Mouse (Mus musculus): ENCODE results near the gene Apoa1. TPM values are rescaled to one million over a fixed set of nuclear protein-coding genes. Genes with fewer than 3 reads are reported as not detected.

Gene Apoa1
- polyA plus RNA-seq, 1 experiment from 2014 or later: 2.3 TPM

GRCm38 (mm10) chr9:46215338-46216322 is 12.8 kb upstream of the Apoa1 start:
- Histone ChIP-seq H3K4me3 (no peak overlapping the region), H3K27ac (no peak overlapping the region), H3K4me1 (no peaks in the 10 kb centered on the region), H3K36me3 (peaks cover 55% of the 10 kb centered on the region), H3K27me3 (no peaks in the 10 kb centered on the region), H3K9ac (no peak overlapping the region), H3K4me2 (replicated peaks) (no peak overlapping the region), H3K9me3 (no peaks in the 10 kb centered on the region)
- no peak for ATAC-seq (ENCODE audit: insufficient number of reproducible peaks, insufficient read depth, low FRiP score, low TSS enrichment)
- 88% methylated on average over 11 of the region's 11 CpGs for WGBS

DNA sequence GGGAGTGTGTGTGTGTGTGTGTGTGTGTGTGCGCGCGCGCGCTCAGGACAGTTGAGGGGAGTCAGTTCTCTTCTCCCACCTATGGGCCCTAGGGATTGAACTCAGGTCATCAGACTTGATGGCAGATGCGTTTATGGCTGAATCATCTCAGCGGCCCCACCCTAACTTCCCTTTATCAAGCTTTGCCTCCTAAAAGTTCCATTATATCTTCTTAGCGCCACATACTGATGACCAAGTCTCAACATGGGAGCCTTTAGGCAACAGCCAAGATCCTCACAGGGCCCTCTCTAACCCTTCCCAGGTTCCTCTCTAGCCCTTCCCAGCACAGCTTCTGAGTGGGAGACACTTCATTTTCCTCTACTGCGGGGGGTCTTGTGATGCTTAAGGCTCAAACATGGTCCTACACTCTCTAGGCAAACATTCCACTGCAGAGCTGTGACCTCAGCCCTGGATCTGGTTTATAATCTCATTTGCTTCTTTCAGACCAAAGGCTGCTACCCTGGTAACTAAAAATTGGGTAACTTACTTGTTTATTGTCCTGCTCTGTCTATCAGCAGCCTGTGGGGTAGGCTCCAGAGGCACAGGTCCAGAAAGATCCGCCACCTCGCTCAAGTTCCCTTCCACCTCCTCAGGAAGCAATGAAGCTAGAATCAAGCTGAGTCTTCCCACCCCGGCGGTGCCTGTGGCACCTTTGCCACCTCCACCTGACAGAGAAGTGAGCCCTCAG is 11.5 kb upstream of the Apoa1 start:
- H3K27ac ChIP-seq: no peak overlapping the region

GRCm38 (mm10) chr9:46218176-46218575 is 10.2 kb upstream of the Apoa1 start:
- peaks cover 49% of the 10 kb centered on the region for H3K36me3 ChIP-seq
- H3K4me1 ChIP-seq: no peaks in the 10 kb centered on the region
- H3K4me2 ChIP-seq (replicated peaks): no peak overlapping the region
- no peak overlapping the region for H3K27ac ChIP-seq
- H3K9ac ChIP-seq: no peak overlapping the region
- no peak overlapping the region for H3K4me3 ChIP-seq
- H3K27me3 ChIP-seq: no peaks in the 10 kb centered on the region
- ATAC-seq (ENCODE audit: insufficient number of reproducible peaks, insufficient read depth, low FRiP score, low TSS enrichment): no peak
- H3K9me3 ChIP-seq: no peaks in the 10 kb centered on the region
- 70% methylated on average over 9 of the region's 9 CpGs for WGBS

More for the DNA sequence above, 11.5 kb upstream of the Apoa1 start:
- H3K4me2 ChIP-seq (replicated peaks): no peak overlapping the region
- H3K9ac ChIP-seq: no peak overlapping the region
- H3K4me3 ChIP-seq: no peak overlapping the region
- no peaks in the 10 kb centered on the region for H3K9me3 ChIP-seq
- no peaks in the 10 kb centered on the region for H3K27me3 ChIP-seq
- WGBS: 94% methylated on average over 13 of the region's 13 CpGs
- no peak for ATAC-seq (ENCODE audit: insufficient number of reproducible peaks, insufficient read depth, low FRiP score, low TSS enrichment)
- peaks cover 54% of the 10 kb centered on the region for H3K36me3 ChIP-seq
- H3K4me1 ChIP-seq: no peaks in the 10 kb centered on the region

DNA sequence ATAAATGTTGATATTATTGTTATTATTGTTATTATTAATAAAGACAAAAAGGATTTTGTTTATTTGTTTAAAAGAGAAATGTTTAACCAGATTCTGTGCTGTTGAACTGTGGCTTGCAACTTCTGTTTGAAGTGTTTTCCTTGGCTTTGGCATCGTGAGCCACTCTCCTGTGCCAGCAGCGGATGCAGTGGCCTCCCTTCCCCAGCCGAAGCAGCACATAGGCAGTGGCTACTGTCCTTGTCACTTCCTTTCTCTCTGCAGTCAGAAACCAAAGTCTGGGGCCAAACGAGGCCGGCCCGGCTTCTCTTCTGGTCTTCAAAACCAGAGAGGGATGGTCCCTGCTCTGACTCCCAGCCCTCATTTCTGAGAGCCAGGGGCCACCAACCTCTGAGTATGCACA is 5.3 kb upstream of the Apoa1 start:
- H3K9me3 ChIP-seq: no peaks in the 10 kb centered on the region
- no peak for ATAC-seq (ENCODE audit: insufficient number of reproducible peaks, insufficient read depth, low FRiP score, low TSS enrichment)
- H3K36me3 ChIP-seq: peaks cover 40% of the 10 kb centered on the region
- H3K4me2 ChIP-seq (replicated peaks): no peak overlapping the region
- no peaks in the 10 kb centered on the region for H3K4me1 ChIP-seq
- H3K27me3 ChIP-seq: no peaks in the 10 kb centered on the region
- no peak overlapping the region for H3K9ac ChIP-seq
- no peak overlapping the region for H3K27ac ChIP-seq
- WGBS: 81% methylated on average over 6 of the region's 6 CpGs
- H3K4me3 ChIP-seq: no peak overlapping the region

- WGBS: 88% methylated on average over 3 of the region's 3 CpGs
- ATAC-seq (ENCODE audit: insufficient number of reproducible peaks, insufficient read depth, low FRiP score, low TSS enrichment): no peak
- no peaks in the 10 kb centered on the region for H3K9me3 ChIP-seq
- no peak overlapping the region for H3K4me3 ChIP-seq
- no peak overlapping the region for H3K4me2 ChIP-seq (replicated peaks)
- H3K9ac ChIP-seq: no peak overlapping the region
- no peak overlapping the region for H3K27ac ChIP-seq
- H3K27me3 ChIP-seq: no peaks in the 10 kb centered on the region
- H3K36me3 ChIP-seq: peaks cover 36% of the 10 kb centered on the region
- no peaks in the 10 kb centered on the region for H3K4me1 ChIP-seq
Measured at GRCm38 (mm10) chr9:46224101-46224500, 4.3 kb upstream of the Apoa1 start.

DNA sequence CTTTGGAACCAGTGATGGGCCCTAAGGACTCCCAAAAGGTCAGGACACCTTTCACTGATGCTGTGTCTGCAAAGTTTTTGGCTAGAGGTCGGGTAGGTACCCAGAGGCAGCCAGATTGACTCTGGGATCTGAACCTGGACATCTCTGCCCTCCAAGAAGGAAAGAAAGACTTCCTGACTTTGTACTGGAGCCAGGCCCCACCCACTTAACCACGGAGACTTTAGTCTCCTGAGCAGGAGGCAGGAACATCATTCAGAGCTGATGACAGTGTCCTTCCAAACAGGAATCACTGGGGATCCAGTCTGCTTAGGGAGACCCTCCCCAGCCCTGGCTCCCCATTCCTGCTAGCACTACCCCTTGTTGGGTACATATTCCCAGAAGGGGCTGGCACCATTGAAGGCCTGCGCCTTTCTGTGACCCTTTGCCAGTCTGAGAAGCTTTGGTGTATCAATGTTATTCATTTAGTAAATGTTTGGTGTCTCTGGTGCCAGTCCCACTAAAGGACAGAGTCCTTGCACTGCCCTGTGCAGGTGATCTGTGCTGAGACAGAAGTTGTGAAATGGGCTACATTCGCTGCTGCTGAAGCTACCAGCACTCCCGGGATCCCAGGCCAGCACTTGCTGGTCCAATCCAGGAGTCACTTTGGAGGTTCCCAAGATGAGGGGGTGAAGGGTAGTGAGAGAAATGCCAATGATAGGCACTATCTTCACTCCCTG is 3.3 kb upstream of the Apoa1 start:
- no peaks in the 10 kb centered on the region for H3K27me3 ChIP-seq
- ATAC-seq (ENCODE audit: insufficient number of reproducible peaks, insufficient read depth, low FRiP score, low TSS enrichment): no peak
- no peak overlapping the region for H3K27ac ChIP-seq
- H3K9ac ChIP-seq: no peak overlapping the region
- no peaks in the 10 kb centered on the region for H3K4me1 ChIP-seq
- H3K4me2 ChIP-seq (replicated peaks): no peak overlapping the region
- H3K4me3 ChIP-seq: no peak overlapping the region
- 59% methylated on average over 5 of the region's 5 CpGs for WGBS
- H3K9me3 ChIP-seq: no peaks in the 10 kb centered on the region
- peaks cover 27% of the 10 kb centered on the region for H3K36me3 ChIP-seq

GRCm38 (mm10) chr9:46227064-46227614 is 1.2 kb upstream of the Apoa1 start:
- 0 out of 2 replicates have a peak, but pooled peaks cover 8% of the 10 kb centered on the region for H3K36me3 ChIP-seq
- WGBS: 87% methylated on average over 3 of the region's 3 CpGs
- no peak for ATAC-seq (ENCODE audit: insufficient number of reproducible peaks, insufficient read depth, low FRiP score, low TSS enrichment)

GRCm38 (mm10) chr9:46229573-46230449 is 1.4 kb downstream of the Apoa1 start:
- Histone ChIP-seq H3K9ac (peak overlapping the region; percentile 55), H3K27ac (no peak overlapping the region), H3K4me3 (peak overlapping the region; percentile 41), H3K4me2 (replicated peaks) (peak overlapping the region; percentile 72), H3K36me3 (no peaks in the 10 kb centered on the region), H3K9me3 (no peaks in the 10 kb centered on the region), H3K4me1 (peaks cover 7% of the 10 kb centered on the region; the same call in 1 of the 2 replicates), H3K27me3 (no peaks in the 10 kb centered on the region)
- ATAC-seq (ENCODE audit: insufficient number of reproducible peaks, insufficient read depth, low FRiP score, low TSS enrichment): peak; percentile 88
- 14% methylated on average over 37 of the region's 37 CpGs for WGBS

More at GRCm38 (mm10) chr9:46227064-46227614, 1.2 kb upstream of the Apoa1 start:
- H3K4me2 ChIP-seq (replicated peaks): no peak overlapping the region
- H3K9me3 ChIP-seq: no peaks in the 10 kb centered on the region
- H3K9ac ChIP-seq: no peak overlapping the region
- H3K4me3 ChIP-seq: no peak overlapping the region
- no peak overlapping the region for H3K27ac ChIP-seq
- peaks cover 7% of the 10 kb centered on the region; the same call in 1 of the 2 replicates for H3K4me1 ChIP-seq
- no peaks in the 10 kb centered on the region for H3K27me3 ChIP-seq

DNA sequence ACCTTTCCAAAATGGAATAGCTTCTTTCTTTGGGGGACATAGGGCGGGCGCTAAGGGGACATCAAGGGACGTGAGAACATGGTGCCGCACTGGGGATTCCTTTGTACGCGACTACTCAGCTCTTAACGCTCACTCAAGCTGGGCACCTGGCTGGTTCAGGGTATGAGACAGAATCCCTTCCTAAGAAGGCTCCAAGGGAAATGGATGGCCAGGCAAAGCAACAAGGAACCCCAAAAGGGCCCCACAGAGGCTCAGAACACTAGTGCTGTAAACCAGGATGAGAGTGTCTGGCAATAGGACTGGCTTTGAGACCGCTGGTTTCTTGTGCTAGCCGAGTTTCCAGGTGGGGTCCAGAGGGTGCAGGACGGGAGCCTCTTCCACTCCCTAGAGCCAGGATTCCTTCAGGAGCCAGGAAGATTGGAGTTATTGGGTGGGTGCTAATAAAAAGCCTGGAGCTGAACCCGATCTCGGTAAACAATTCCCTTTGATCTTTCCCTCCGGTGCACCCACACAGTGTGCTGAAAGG is 2.1 kb downstream of the Apoa1 start:
- WGBS: 21% methylated on average over 13 of the region's 13 CpGs
- H3K9me3 ChIP-seq: no peaks in the 10 kb centered on the region

DNA sequence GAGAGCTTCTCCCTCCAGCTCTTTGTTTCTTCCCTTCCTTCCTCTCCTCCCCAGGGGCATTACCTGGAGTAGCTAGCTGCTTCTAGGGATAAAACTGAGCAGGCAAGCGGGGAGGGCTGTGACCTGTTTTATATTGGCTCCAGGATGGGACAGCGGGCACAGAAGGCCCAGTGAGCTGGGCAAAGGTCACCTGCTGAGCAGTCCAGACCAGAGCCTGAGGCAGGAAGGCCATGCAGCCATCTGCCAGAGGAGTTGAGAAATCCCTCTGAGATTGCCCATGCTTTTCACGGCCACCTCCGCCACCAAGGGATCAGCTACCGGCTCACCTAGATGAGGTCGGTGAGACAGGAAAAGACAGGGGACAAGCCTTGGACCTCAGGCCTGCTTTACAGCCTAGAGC is 6.8 kb downstream of the Apoa1 start:
- Histone ChIP-seq H3K4me2 (replicated peaks) (no peak overlapping the region), H3K9ac (no peak overlapping the region), H3K27me3 (no peaks in the 10 kb centered on the region), H3K4me3 (no peak overlapping the region), H3K36me3 (no peaks in the 10 kb centered on the region), H3K27ac (no peak overlapping the region), H3K9me3 (no peaks in the 10 kb centered on the region), H3K4me1 (peaks cover 7% of the 10 kb centered on the region; the same call in 1 of the 2 replicates)
- ATAC-seq (ENCODE audit: insufficient number of reproducible peaks, insufficient read depth, low FRiP score, low TSS enrichment): no peak
- WGBS: 81% methylated on average over 6 of the region's 6 CpGs

More for the DNA sequence above, 2.1 kb downstream of the Apoa1 start:
- Histone ChIP-seq H3K27me3 (no peaks in the 10 kb centered on the region), H3K4me1 (peaks cover 7% of the 10 kb centered on the region; the same call in 1 of the 2 replicates), H3K36me3 (no peaks in the 10 kb centered on the region), H3K4me2 (replicated peaks) (peak overlapping the region; percentile 72), H3K27ac (no peak overlapping the region), H3K9ac (peak overlapping the region; percentile 55), H3K4me3 (peak overlapping the region; percentile 41)
- ATAC-seq (ENCODE audit: insufficient number of reproducible peaks, insufficient read depth, low FRiP score, low TSS enrichment): no peak

- H3K9ac ChIP-seq: no peak within 1 kb of the TSS
- no peak within 1 kb of the TSS for H3K4me3 ChIP-seq
- peaks cover 5% of the 10 kb centered on the region; the same call in 1 of the 2 replicates for H3K4me1 ChIP-seq
- no peak within 1 kb of the TSS for H3K27ac ChIP-seq
- H3K9me3 ChIP-seq: no peaks in the 10 kb centered on the region
- no peaks in the 10 kb centered on the region for H3K27me3 ChIP-seq
- no peak for ATAC-seq (ENCODE audit: insufficient number of reproducible peaks, insufficient read depth, low FRiP score, low TSS enrichment)
- H3K4me2 ChIP-seq (replicated peaks): no peak within 1 kb of the TSS
- H3K36me3 ChIP-seq: no peaks in the 10 kb centered on the region
Measured at GRCm38 (mm10) chr9:46235596-46235648, 7.0 kb downstream of the Apoa1 start, which contains the start of gene Apoc3. Apoc3 (minus strand) TSS chr9:46235636.
